Mouse (Mus musculus) heart, postnatal 25 days (tissue): Measurements from ENCODE around the gene Tmprss7. TPM values are rescaled to one million over a fixed set of nuclear protein-coding genes. Genes with fewer than 3 reads are reported as not detected.

Experiments
- DNase-seq: peaks from one replicate; pipeline ENCODE4 v3.0.0; 2022; ENCODE audit warnings: low spot score
- intact Hi-C: fragments of 180-260 bp; cut with DNase I; formaldehyde crosslinking; loops from one replicate; pipeline ENCODE4 v1.15.1; 2025
- total RNA-seq, 2 experiments: library from RNA; stranded (reverse); gene quantifications; 2 replicates each; pipeline ENCODE4 v1.2.3; 2021

Tmprss7 gene
- total RNA-seq, 2 experiments from 2014 or later, result not detected

- DNase-seq, result no peak
Observed at GRCm38 (mm10) chr16:45635826-45636225, 57.6 kb downstream of the Tmprss7 start.

GRCm38 (mm10) chr16:45632420-45632819 lies 61.0 kb downstream of the Tmprss7 start:
- intact Hi-C loops, result loop anchor here (5.0 kb wide), 2 partner anchors 215 to 350 kb away; no protein-coding TSS in a partner anchor
- no peak for DNase-seq

More at GRCm38 (mm10) chr16:45635826-45636225, 57.6 kb downstream of the Tmprss7 start:
- intact Hi-C loops, result no loop called here

GRCm38 (mm10) chr16:45630347-45630960 lies 63.0 kb downstream of the Tmprss7 start:
- DNase-seq, result no peak
- intact Hi-C loops, result loop anchor here (2.0 to 5.0 kb wide), 3 partner anchors 213 to 434 kb away; no protein-coding TSS in a partner anchor

DNA sequence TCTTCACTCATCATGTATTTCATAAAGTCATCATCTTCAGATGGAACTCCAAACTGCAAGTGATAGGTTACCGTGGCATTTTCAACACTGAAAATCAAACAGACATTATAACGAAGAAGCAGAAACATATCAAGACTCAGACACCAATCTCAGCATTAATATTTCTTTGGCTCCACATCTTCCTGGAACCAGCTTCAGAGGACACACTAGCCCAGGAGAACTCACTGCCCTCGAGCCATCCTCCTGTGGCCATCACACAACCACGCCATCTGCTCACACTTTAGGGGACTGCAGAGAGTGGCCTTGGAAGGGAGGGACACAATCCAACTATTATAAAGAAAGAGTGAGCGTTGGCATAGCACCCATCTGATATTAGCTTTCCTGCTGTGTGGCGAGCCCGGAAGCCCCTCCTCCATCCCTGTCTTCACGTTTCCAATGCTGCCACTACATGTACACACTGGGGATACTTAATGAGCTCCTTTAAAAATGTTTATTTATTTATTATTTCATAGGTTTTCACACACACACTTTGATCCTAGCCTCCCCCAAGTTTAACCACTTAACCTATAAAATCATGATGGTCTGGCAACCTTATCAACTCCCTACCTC lies 63.9 kb downstream of the Tmprss7 start:
- intact Hi-C loops, result loop anchor here (2.0 to 5.0 kb wide), 3 partner anchors 212 to 433 kb away; no protein-coding TSS in a partner anchor
- no peak for DNase-seq

DNA sequence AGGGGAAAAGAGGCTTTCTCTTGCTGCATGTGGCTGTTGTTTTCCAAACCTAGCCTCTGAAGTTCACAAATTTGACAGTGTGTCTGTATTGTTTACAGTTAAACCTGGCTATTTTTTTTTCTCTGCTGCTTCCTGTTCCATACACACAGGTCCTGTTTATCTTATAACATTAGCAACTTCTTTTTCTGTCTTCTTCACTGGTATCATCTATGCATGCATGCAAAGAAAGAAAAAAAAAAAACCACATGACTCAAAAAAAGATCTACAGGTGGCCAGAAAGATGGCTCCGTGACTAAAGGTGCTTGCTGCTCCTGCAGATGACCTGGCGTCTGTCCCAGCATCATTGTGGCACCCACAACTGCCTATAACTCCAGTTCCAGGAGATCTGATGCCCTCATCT lies 68.1 kb downstream of the Tmprss7 start:
- intact Hi-C loops, result no loop called here
- no peak for DNase-seq

DNA sequence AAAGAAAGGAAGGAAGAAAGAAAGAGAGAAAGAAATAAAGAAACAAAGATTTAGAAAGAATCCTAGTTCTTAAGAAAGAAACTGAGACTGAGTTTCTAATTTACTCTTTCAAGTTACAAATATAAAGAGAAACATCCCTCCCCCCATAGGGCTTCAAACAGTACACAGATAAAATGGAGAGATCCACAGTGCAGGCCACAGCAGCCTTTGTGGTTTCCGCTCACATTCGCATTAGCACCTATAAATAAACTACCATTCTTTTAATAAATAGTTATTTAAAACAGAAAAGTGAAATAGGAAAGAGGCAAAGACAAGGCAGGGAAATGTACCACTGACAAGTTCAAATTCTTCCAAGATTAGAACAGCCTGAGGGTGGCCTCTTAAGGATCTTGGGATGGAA lies 68.7 kb downstream of the Tmprss7 start:
- intact Hi-C loops, result no loop called here
- no peak for DNase-seq

- intact Hi-C loops, result no loop called here
- DNase-seq, result no peak
Observed at GRCm38 (mm10) chr16:45623230-45623629, 70.2 kb downstream of the Tmprss7 start.

DNA sequence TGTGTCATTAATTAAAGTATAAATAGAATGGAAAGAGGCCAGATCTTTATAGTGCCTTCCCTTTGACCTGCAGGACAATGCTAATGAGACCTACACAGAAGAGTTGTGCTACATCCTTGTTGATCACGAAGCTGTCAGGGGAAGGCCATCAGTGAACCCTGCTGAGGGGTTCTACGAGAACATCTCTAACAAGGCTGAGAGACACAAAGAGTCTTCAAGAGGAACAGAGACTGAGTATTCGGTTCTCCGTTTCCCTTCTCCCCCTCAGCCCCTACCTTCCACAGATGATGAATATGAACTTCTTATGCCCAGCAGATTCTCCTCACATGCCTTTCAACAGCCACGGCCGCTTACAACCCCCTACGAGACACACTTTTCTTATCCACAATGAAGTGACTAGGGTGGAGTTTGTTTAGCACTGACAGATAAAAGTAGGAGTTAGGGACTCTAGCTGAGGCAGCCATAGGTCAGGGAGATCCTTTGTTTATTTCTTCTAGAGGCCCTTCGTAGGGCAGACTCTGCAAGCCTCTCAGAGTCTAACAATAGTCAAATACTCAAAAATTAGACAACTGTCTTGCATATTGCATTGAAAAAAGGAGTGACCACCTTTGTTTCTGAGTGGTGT lies 73.6 kb downstream of the Tmprss7 start:
- no peak for DNase-seq
- intact Hi-C loops, result no loop called here

DNA sequence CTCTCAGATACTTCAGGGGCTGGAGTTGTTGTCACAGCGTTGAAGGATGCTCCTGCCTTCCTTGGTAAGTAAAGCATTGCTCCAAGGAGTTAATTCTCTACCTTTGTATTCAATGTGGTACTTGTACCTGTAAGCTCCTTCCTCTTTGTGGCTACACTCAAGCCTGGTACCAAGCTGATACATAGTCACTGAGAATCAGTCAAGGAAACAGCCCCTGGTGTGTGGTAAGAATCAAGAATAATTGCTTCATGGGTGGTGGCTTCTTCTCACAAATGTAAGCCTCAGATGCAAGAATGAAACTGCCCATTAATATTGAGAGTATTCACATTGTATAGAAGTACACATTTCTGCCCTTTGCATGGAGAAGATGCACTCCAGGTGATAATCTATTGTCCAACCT lies 77.5 kb downstream of the Tmprss7 start:
- DNase-seq, result no peak
- intact Hi-C loops, result no loop called here

- DNase-seq, result no peak
- intact Hi-C loops, result no loop called here
Observed at GRCm38 (mm10) chr16:45613247-45613646, 80.2 kb downstream of the Tmprss7 start.

- intact Hi-C loops, result no loop called here
- no peak for DNase-seq
Observed at GRCm38 (mm10) chr16:45610267-45610666, 83.2 kb downstream of the Tmprss7 start, which contains the start of gene Gcsam. Gene Gcsam, plus strand, starts transcription at chr16:45610380.

DNA sequence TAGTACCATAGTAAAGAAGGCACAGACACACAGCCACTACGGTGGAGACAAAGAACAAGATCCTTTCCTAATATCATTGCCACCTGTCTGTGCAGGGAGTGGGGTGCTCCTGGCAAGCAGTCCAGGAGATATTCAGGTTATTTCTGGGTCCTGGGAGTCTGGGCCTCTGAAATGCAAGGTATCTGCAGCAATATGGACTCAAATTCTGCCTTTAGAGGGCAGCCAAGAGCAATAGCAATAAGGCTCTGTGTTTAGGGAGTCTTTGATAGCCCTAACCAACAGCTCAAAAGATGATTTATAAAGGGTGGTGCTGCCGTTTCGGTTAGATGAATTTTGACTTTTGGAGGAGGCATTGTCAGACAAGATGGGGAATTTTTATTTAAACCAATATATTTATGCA lies 84.2 kb downstream of the Tmprss7 start:
- no peak for DNase-seq
- intact Hi-C loops, result loop anchor here (5.0 kb wide), 2 partner anchors 327 to 417 kb away; no protein-coding TSS in a partner anchor

DNA sequence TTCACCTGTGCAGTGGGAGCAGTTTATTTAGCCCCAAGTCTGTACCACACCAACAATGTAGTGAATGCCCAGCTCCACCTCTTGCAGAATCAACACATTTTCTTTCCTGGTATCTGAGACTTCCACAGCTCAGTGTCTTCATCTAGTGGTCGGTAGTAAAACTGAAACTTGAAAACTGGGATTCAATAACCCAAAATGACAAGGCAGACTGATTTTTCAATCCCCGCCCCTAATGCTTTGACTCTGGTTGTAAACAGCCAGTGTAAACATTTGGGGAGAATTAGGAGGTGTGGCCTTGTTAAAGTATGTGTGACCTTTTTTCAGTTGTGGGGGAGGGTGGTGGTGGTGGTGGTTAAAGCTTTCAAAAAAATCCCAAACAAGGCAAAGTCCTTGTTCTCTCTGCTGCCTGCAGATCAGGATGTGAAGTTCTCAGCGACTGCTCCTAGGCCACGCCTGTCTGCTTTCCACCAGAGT lies 84.9 kb downstream of the Tmprss7 start:
- DNase-seq, result no peak
- intact Hi-C loops, result loop anchor here (5.0 kb wide), 2 partner anchors 326 to 416 kb away; no protein-coding TSS in a partner anchor

Other genes with a start within 250 kb of the Tmprss7 start
- not detected for gene Gm609, start 200.7 kb downstream of the Tmprss7 start, total RNA-seq
- gene Gm17783, start 161.6 kb downstream of the Tmprss7 start, total RNA-seq, result not detected
- not detected for gene Slc9c1, start 158.3 kb downstream of the Tmprss7 start, total RNA-seq
- not detected for gene Gcsam, start 83.3 kb downstream of the Tmprss7 start, total RNA-seq
- not detected for gene BC016579, start 39.6 kb downstream of the Tmprss7 start, total RNA-seq
- gene Tagln3, start 30.9 kb upstream of the Tmprss7 start, total RNA-seq, result under 1 TPM; 0.60 to 0.61 TPM
- 10 to 100 TPM; 16.0 to 18.6 TPM for gene Abhd10, start 49.3 kb upstream of the Tmprss7 start, total RNA-seq